Mouse (Mus musculus) thymus, postnatal 0 days (tissue): ENCODE results near the gene Catsper1. TPM values are rescaled to one million over a fixed set of nuclear protein-coding genes. Genes with fewer than 3 reads are reported as not detected.

Experiments used
- polyA plus RNA-seq: library from polyadenylated mRNA; unstranded; fragments of >200 nt; fragmentation: Nextera tagmentation; extraction: Ambion mirVana; gene quantifications from 2 replicates; pipeline ENCODE4 v1.2.1, GENCODE M21; 2015

Catsper1 gene
- polyA plus RNA-seq, 1 experiment from 2014 or later: not detected

Other genes with a start within 250 kb of the Catsper1 start
- gene Yif1a, start 247.2 kb upstream of the Catsper1 start, polyA plus RNA-seq: 65.9 and 75.7 TPM in 2 replicates
- 0.91 and 1.2 TPM in 2 replicates for gene Cnih2, start 237.2 kb upstream of the Catsper1 start, polyA plus RNA-seq
- 246 and 252 TPM in 2 replicates for gene Rab1b, start 228.7 kb upstream of the Catsper1 start, polyA plus RNA-seq
- 6.6 and 8.7 TPM in 2 replicates for gene Klc2, start 217.2 kb upstream of the Catsper1 start, polyA plus RNA-seq
- gene Pacs1, start 62.6 kb upstream of the Catsper1 start, polyA plus RNA-seq: 8.3 and 9.8 TPM in 2 replicates
- gene Sf3b2, start 40.3 kb upstream of the Catsper1 start, polyA plus RNA-seq: 294 and 319 TPM in 2 replicates
- gene Gal3st3, start 37.4 kb upstream of the Catsper1 start, polyA plus RNA-seq: 0.36 and 0.44 TPM in 2 replicates
- gene Cst6, start 13.8 kb downstream of the Catsper1 start, polyA plus RNA-seq: 29.1 and 30.5 TPM in 2 replicates
- gene Eif1ad, start 31.0 kb downstream of the Catsper1 start, polyA plus RNA-seq: 51.1 and 59.4 TPM in 2 replicates
- 590 and 607 TPM in 2 replicates for gene Banf1, start 31.4 kb downstream of the Catsper1 start, polyA plus RNA-seq
- 73.4 and 84.2 TPM in 2 replicates for gene Sart1, start 53.0 kb downstream of the Catsper1 start, polyA plus RNA-seq
- 1.9 TPM in 2 replicates for gene Tsga10ip, start 66.8 kb downstream of the Catsper1 start, polyA plus RNA-seq
- gene Drap1, start 89.2 kb downstream of the Catsper1 start, polyA plus RNA-seq: 217 and 222 TPM in 2 replicates
- gene AI837181, start 89.4 kb downstream of the Catsper1 start, polyA plus RNA-seq: 51.5 and 54.4 TPM in 2 replicates
- gene Fosl1, start 111.8 kb downstream of the Catsper1 start, polyA plus RNA-seq: 0.47 TPM in 1 of 2 replicates, not detected in the other
- 7.3 and 8.2 TPM in 2 replicates for gene Ccdc85b, start 122.2 kb downstream of the Catsper1 start, polyA plus RNA-seq
- 104 and 112 TPM in 2 replicates for gene Fibp, start 124.9 kb downstream of the Catsper1 start, polyA plus RNA-seq
- gene Ctsw, start 132.8 kb downstream of the Catsper1 start, polyA plus RNA-seq: 42.8 and 43.0 TPM in 2 replicates
- 26.5 and 27.9 TPM in 2 replicates for gene Efemp2, start 138.2 kb downstream of the Catsper1 start, polyA plus RNA-seq
- 58.6 and 63.5 TPM in 2 replicates for gene Mus81, start 152.7 kb downstream of the Catsper1 start, polyA plus RNA-seq
- 3,590 and 4,042 TPM in 2 replicates for gene Cfl1, start 154.7 kb downstream of the Catsper1 start, polyA plus RNA-seq
- 0.13 and 0.44 TPM in 2 replicates for gene 1700020D05Rik, start 168.0 kb downstream of the Catsper1 start, polyA plus RNA-seq
- 9.9 and 10.8 TPM in 2 replicates for gene Snx32, start 174.8 kb downstream of the Catsper1 start, polyA plus RNA-seq
- 1.9 TPM in 2 replicates for gene Ovol1, start 224.9 kb downstream of the Catsper1 start, polyA plus RNA-seq
- gene Ap5b1, start 232.3 kb downstream of the Catsper1 start, polyA plus RNA-seq: 8.9 and 9.8 TPM in 2 replicates